Mouse (Mus musculus) liver, adult 2 months (tissue): Measurements from ENCODE around the gene Rp9. TPM values are rescaled to one million over a fixed set of nuclear protein-coding genes. Genes with fewer than 3 reads are reported as not detected.
"Not testable (repeated sequence)": the region's sequence is repeated elsewhere in the genome, so short reads cannot be mapped to it uniquely, and the experiment has no call there.

ENCODE experiments used
- DNase-seq: peaks from one replicate; pipeline ENCODE4 v3.0.0-alpha.2; 2011; ENCODE audit warnings: low read depth, low spot score; ENCODE audit errors: extremely low read depth
- H3K27ac ChIP-seq: fragments of 200-500 bp; replicated peaks from 2 replicates; pipeline ENCODE4 v1.5.1; 2012; ENCODE audit warnings: low read depth, mild to moderate bottlenecking, control low read depth, inconsistent platforms, low read length; ENCODE audit not compliant: insufficient read depth
- H3K27me3 ChIP-seq: fragments of 200-500 bp; 2 replicates; pipeline ENCODE4 v1.6.1; 2012; ENCODE audit warnings: mild to moderate bottlenecking, moderate library complexity, low read length, inconsistent platforms; ENCODE audit not compliant: control insufficient read depth, insufficient read depth
- H3K36me3 ChIP-seq: fragments of 200-500 bp; 2 replicates; pipeline ENCODE4 v1.6.1; 2012; ENCODE audit warnings: low read length, inconsistent platforms; ENCODE audit not compliant: control insufficient read depth, insufficient read depth
- H3K4me1 ChIP-seq: fragments of 200-500 bp; 2 replicates; pipeline ENCODE4 v1.6.1; 2011; ENCODE audit warnings: low read length; ENCODE audit not compliant: control insufficient read depth, insufficient read depth
- H3K4me3 ChIP-seq: fragments of 200-500 bp; 2 replicates; pipeline ENCODE4 v1.5.1; 2011; ENCODE audit warnings: low read depth, mild to moderate bottlenecking, control low read depth, low read length, moderate library complexity; ENCODE audit not compliant: insufficient read depth
- H3K79me2 ChIP-seq: fragments of 200-500 bp; 2 replicates; pipeline ENCODE4 v1.6.1; 2012; ENCODE audit warnings: inconsistent platforms, mild to moderate bottlenecking, low read length, moderate library complexity; ENCODE audit not compliant: control insufficient read depth, insufficient read depth
- H3K9ac ChIP-seq: fragments of 200-500 bp; 2 replicates; pipeline ENCODE4 v1.6.1; 2012; ENCODE audit warnings: low read depth, mild to moderate bottlenecking, control low read depth, inconsistent platforms, low read length
- CTCF ChIP-seq: fragments of 200-500 bp; IDR thresholded peaks from 2 replicates; pipeline ENCODE4 v1.5.1; 2011; ENCODE audit warnings: low read depth, low read length, control low read depth
- POLR2A ChIP-seq: fragments of 200-500 bp; IDR thresholded peaks from 2 replicates; pipeline ENCODE4 v1.6.1; 2011; ENCODE audit warnings: low read length, control low read depth; ENCODE audit not compliant: insufficient read depth; ENCODE audit errors: extremely low read depth
- WGBS: fragments of 180-500 bp; shearing (Covaris S2); methylation state at CpG from one replicate; pipeline ENCODE4 v1.1.7; 2018; 5-methylcytosine and 5-hydroxymethylcytosine counted together
- polyA plus RNA-seq: library from polyadenylated mRNA; depleted of rRNA; stranded (reverse); fragments of >200 nt; gene quantifications from 2 replicates; pipeline ENCODE4 v1.2.3, GENCODE M21; 2012
- total RNA-seq: library from RNA; depleted of rRNA; stranded (reverse); fragments of >200 nt; gene quantifications from 2 replicates; pipeline ENCODE4 v1.2.3, GENCODE M21; 2014

The Rp9 gene
- total and polyA plus RNA-seq, 2 experiments, result 47.1 to 58.1 TPM

DNA sequence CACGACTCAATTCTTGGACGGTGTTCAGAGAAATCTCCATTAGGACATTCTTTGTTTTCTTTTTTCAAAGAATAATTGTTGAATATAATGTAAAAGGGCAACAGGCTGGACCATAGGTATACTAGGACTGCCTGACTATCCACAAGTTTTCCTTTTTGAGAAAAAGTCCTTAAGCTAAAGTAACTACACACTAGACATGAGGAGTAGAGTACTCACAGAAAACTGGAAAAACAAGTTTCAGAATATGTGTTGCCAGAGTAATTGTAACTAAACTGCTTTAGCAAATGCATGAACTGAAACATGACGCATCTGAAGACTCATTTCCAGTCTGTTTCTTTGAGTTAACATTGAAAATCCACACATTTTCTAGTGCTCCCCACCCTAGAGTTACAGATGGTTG is 64.1 kb downstream of the Rp9 start:
- no peak overlapping the region for H3K27ac ChIP-seq
- no peaks in the 10 kb centered on the region for H3K79me2 ChIP-seq
- no peak overlapping the region for H3K4me3 ChIP-seq
- TF ChIP-seq POLR2A (no peak), CTCF (no peak)
- no peaks in the 10 kb centered on the region for H3K27me3 ChIP-seq
- H3K9ac ChIP-seq, result no peak overlapping the region
- WGBS, result 86% methylated on average over 3 of the region's 3 CpGs
- H3K4me1 ChIP-seq, result no peaks in the 10 kb centered on the region
- no peak for DNase-seq
- H3K36me3 ChIP-seq, result no peaks in the 10 kb centered on the region

DNA sequence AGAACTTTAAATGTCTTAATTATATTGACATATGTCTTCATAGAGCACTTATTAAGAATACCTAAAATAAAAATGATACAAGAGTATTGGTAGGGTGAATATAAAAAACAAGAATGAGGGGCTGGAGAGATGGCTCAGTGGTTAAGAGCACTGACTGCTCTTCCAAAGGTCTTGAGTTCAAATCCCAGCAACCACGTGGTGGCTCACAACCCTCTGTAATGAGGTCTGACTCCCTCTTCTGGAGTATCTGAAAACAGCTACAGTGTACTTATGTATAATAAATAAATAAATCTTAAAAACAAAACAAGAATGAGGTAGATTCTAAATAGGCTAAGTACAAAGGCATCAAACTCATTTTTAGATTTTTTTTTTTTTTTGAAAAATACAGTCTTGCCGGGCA is 66.0 kb downstream of the Rp9 start:
- WGBS, result 70% methylated on average over 2 of the region's 2 CpGs
- H3K9ac ChIP-seq, H3K27me3 ChIP-seq, DNase-seq, H3K27ac ChIP-seq, H3K4me3 ChIP-seq, H3K79me2 ChIP-seq, H3K36me3 ChIP-seq, H3K4me1 ChIP-seq: not testable (repeated sequence)

DNA sequence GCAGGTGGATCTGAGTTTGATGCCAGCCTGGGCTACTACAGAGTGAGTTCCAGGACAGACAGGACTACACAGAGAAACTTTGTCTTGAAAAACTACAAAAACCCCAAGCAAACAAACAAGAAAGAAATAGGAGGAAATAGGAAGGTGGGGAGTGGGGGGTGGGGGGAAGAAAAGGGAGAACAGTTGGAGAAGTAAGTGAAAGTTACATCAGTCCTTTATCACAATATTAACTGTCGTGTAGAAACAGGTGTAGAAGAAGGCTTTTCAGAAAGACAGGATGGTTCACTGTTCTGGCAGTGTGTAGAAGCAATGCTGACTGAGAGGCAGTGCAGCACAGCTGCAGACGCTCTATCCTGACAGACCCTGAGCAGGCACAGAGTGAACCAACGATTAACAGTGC is 66.6 kb downstream of the Rp9 start:
- no peak for DNase-seq
- 86% methylated on average over 3 of the region's 3 CpGs for WGBS
- Histone ChIP-seq H3K36me3 (no peaks in the 10 kb centered on the region), H3K4me3 (no peak overlapping the region), H3K27ac (no peak overlapping the region), H3K4me1 (no peaks in the 10 kb centered on the region), H3K27me3 (no peaks in the 10 kb centered on the region), H3K79me2 (no peaks in the 10 kb centered on the region), H3K9ac (no peak overlapping the region)
- TF ChIP-seq POLR2A, result no peak
- TF ChIP-seq CTCF, result no peak

DNA sequence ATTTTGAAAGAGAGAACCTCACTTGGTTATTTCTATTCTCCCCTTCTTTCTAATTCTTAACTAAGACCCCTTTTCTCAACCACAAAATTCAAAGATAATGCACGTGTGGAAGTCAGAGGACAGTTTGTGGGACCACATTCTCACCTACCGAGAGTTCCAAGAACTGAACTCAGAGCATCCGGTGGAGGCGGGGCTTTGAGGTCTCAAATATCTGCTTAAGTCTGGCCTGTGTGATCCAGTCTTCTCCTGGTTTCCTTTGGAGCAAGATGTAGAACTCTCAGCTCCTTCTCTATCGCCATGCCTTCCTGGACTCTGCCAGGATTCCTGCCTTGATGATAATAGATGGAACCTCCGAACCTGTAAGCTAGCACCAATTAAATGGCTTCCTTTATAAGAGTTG is 67.5 kb downstream of the Rp9 start:
- Histone ChIP-seq H3K9ac (no peak overlapping the region), H3K4me1 (no peaks in the 10 kb centered on the region), H3K27me3 (no peaks in the 10 kb centered on the region), H3K27ac (no peak overlapping the region), H3K36me3 (no peaks in the 10 kb centered on the region), H3K4me3 (no peak overlapping the region), H3K79me2 (no peaks in the 10 kb centered on the region)
- no peak for DNase-seq
- no peak for TF ChIP-seq POLR2A
- no peak for TF ChIP-seq CTCF
- 85% methylated on average over 6 of the region's 6 CpGs for WGBS

DNA sequence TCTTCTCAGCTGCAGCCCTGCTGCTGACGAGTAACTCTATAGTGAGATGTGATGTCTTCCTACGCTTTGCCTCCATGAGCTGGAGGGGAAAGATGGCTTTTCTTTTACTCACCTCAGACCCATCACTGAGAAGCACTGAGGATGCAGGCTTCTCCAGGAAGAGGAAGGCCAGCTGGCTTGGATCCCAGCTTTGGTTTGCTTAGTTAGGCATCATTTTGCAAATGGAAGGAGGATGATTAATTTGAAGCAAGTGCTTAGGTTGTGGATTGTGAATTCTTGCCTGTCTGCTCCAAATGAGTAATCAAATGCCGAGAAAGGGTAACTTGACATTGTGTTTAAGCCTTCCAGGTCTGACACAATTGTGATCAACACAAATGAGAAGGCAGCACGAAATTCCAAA is 70.5 kb downstream of the Rp9 start:
- no peaks in the 10 kb centered on the region for H3K27me3 ChIP-seq
- no peaks in the 10 kb centered on the region for H3K36me3 ChIP-seq
- no peak overlapping the region for H3K9ac ChIP-seq
- DNase-seq, result no peak
- H3K79me2 ChIP-seq, result no peaks in the 10 kb centered on the region
- H3K27ac ChIP-seq, result no peak overlapping the region
- H3K4me3 ChIP-seq, result no peak overlapping the region
- no peaks in the 10 kb centered on the region for H3K4me1 ChIP-seq
- no peak for TF ChIP-seq POLR2A
- TF ChIP-seq CTCF, result no peak
- WGBS, result 83% methylated on average over 4 of the region's 4 CpGs

DNA sequence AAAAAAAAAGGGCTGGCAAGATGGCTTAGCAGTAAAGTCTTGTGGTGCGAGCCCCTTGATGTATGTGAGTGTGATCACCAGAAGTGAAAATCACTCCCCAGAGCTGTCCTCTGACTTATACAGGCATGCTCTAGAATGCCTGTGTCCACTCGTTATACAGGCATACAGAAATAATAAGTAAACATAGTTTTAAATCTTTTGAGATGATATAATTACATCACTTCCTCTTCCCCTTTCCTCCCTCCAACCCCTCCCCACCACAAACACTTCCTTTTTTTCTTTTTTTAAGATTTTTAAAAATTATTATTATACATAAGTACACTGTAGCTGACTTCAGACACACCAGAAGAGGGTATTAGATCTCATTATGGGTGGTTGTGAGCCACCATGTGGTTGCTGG is 74.8 kb downstream of the Rp9 start:
- Histone ChIP-seq H3K27me3 (no peaks in the 10 kb centered on the region), H3K4me3 (no peak overlapping the region), H3K4me1 (no peaks in the 10 kb centered on the region), H3K36me3 (no peaks in the 10 kb centered on the region), H3K9ac (no peak overlapping the region), H3K27ac (no peak overlapping the region), H3K79me2 (no peaks in the 10 kb centered on the region)
- TF ChIP-seq POLR2A (no peak), CTCF (no peak)
- WGBS, result 86% methylated on average over 2 of the region's 2 CpGs
- DNase-seq, result no peak

DNA sequence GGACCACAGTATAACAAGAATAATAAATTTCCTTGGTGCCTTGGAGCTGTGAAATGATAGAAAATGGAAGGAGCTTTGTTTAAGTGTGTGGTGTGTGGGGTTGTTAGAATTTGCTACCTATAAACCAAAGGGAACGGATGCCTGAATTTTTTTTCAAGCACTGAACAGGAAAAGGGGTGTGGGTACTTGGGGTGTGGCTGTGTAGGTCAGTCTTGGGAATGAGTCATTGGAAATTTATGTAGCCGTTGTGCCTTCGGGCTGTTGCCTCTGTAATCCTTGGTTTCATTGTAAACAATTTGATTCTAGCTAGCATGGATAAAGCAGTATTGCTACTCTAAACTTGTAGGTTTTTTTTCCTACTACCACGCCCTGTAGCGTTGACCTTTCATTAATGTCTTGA is 79.2 kb downstream of the Rp9 start:
- Histone ChIP-seq H3K36me3 (no peaks in the 10 kb centered on the region), H3K27me3 (no peaks in the 10 kb centered on the region), H3K4me1 (peaks cover 3% of the 10 kb centered on the region; the same call in 1 of the 2 replicates), H3K4me3 (no peak overlapping the region), H3K9ac (no peak overlapping the region), H3K27ac (no peak overlapping the region), H3K79me2 (peaks cover 5% of the 10 kb centered on the region; the same call in 1 of the 2 replicates)
- TF ChIP-seq POLR2A (no peak), CTCF (no peak)
- DNase-seq, result no peak
- 89% methylated on average over 5 of the region's 5 CpGs for WGBS
